Mouse (Mus musculus) bone marrow macrophage, adult 2 months (primary cell): ENCODE results near the gene Lin37.

Source experiments
- CTCF ChIP-seq: IDR thresholded peaks from 2 replicates; pipeline ENCODE4 v1.5.1; 2012; ENCODE audit warnings: low read depth, mild to moderate bottlenecking, low read length, moderate library complexity
- POLR2A ChIP-seq: IDR thresholded peaks from 2 replicates; pipeline ENCODE4 v1.6.1; 2012; ENCODE audit warnings: mild to moderate bottlenecking, low read depth, low read length, borderline replicate concordance

DNA sequence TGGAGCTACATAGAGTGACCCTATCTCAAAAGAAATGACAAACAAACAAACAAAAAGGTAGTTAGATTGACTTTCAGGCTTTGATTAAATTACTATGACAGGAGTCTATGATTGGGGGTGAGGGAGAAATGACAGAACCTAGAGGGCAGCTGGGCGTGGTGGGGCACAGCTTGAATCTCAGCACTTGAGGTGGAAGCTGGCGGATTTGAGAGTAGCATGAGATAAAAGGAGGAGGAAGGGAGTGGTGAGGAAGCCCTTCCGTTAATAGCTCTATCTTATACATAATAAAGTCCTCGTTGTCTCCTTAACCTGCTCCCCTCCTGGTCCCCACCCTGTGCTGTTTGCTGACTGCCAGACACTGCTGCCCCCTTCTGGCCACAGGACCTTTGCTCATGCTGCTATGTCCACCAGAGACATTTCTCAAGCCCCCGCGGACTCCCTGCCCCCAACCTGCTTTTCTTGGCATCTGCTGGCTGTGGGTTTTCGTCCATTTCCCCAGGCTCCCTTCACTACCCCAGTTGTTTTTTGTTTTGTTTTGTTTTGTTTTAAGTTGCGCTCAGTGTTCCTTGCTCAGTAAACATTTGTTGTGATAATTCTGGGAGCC lies 48.2 kb upstream of the Lin37 start:
- TF ChIP-seq CTCF (peak; percentile 77), POLR2A (no peak)
